Mouse (Mus musculus) gastrocnemius, postnatal 25 days (tissue): ENCODE results near the gene Kctd7. TPM values are rescaled to one million over a fixed set of nuclear protein-coding genes. Genes with fewer than 3 reads are reported as not detected.

Experiments used
- DNase-seq: peaks from one replicate; pipeline ENCODE4 v3.0.0; 2022
- total RNA-seq, 2 experiments: library from RNA; stranded (reverse); gene quantifications; 1 replicate in 1 of 2; 2 replicates in 1 of 2; pipeline ENCODE4 v1.2.3; 2021

The Kctd7 gene
- total RNA-seq, 2 experiments from 2014 or later, result 2.8 to 3.9 TPM

- DNase-seq, result peak; percentile 68
Measured at GRCm38 (mm10) chr5:130143977-130144333, 706 bp upstream of the Kctd7 start.

- DNase-seq, result no peak
Measured at GRCm38 (mm10) chr5:130145961-130146360, 1.3 kb downstream of the Kctd7 start.

GRCm38 (mm10) chr5:130149726-130150310, 5.2 kb downstream of the Kctd7 start:
- no peak for DNase-seq

GRCm38 (mm10) chr5:130154286-130154685, 9.6 kb downstream of the Kctd7 start:
- no peak for DNase-seq

- no peak for DNase-seq
Measured at GRCm38 (mm10) chr5:130158545-130158944, 13.9 kb downstream of the Kctd7 start.

- DNase-seq, result no peak
Measured at GRCm38 (mm10) chr5:130159761-130160201, 15.1 kb downstream of the Kctd7 start.

GRCm38 (mm10) chr5:130163670-130164069, 19.0 kb downstream of the Kctd7 start:
- DNase-seq, result peak; percentile 40

GRCm38 (mm10) chr5:130165213-130165612, 20.6 kb downstream of the Kctd7 start:
- no peak for DNase-seq

GRCm38 (mm10) chr5:130169109-130169508, 24.4 kb downstream of the Kctd7 start:
- no peak for DNase-seq

GRCm38 (mm10) chr5:130170666-130171422, 26.2 kb downstream of the Kctd7 start:
- DNase-seq, result no peak

GRCm38 (mm10) chr5:130171423-130171954, 26.8 kb downstream of the Kctd7 start, which contains the start of gene Rabgef1:
TSS of gene Rabgef1 (plus strand) at chr5:130171798.
- peak; percentile 95 for DNase-seq

- peak; percentile 66 for DNase-seq
Measured at GRCm38 (mm10) chr5:130171956-130172601, 27.4 kb downstream of the Kctd7 start.

- DNase-seq, result no peak
Measured at GRCm38 (mm10) chr5:130173012-130173411, 28.4 kb downstream of the Kctd7 start.

GRCm38 (mm10) chr5:130177871-130178270, 33.2 kb downstream of the Kctd7 start:
- DNase-seq, result peak; percentile 28

- no peak for DNase-seq
Measured at GRCm38 (mm10) chr5:130180362-130180761, 35.7 kb downstream of the Kctd7 start.

GRCm38 (mm10) chr5:130181740-130182540, 37.3 kb downstream of the Kctd7 start:
- no peak for DNase-seq

GRCm38 (mm10) chr5:130182541-130182821, 37.8 kb downstream of the Kctd7 start:
- no peak for DNase-seq

- DNase-seq, result no peak
Measured at GRCm38 (mm10) chr5:130184193-130184856, 39.7 kb downstream of the Kctd7 start.

- DNase-seq, result no peak
Measured at GRCm38 (mm10) chr5:130185312-130185711, 40.7 kb downstream of the Kctd7 start.

GRCm38 (mm10) chr5:130187383-130187782, 42.7 kb downstream of the Kctd7 start:
- no peak for DNase-seq

GRCm38 (mm10) chr5:130190909-130191308, 46.2 kb downstream of the Kctd7 start:
- no peak for DNase-seq

- DNase-seq, result no peak
Measured at GRCm38 (mm10) chr5:130191865-130192264, 47.2 kb downstream of the Kctd7 start.
